Mouse (Mus musculus) lung, postnatal 36 days (tissue): ENCODE measurements at regions not wholly inside any gene's neighbourhood (a gene's known extent, or its start where the extent isn't known, plus 50 kb on each side); places are given as distances from the start of the nearest gene placed in this dataset.

Source experiments
- DNase-seq: peaks from one replicate; pipeline ENCODE4 v3.0.0; 2022; ENCODE audit warnings: mixed read lengths

DNA sequence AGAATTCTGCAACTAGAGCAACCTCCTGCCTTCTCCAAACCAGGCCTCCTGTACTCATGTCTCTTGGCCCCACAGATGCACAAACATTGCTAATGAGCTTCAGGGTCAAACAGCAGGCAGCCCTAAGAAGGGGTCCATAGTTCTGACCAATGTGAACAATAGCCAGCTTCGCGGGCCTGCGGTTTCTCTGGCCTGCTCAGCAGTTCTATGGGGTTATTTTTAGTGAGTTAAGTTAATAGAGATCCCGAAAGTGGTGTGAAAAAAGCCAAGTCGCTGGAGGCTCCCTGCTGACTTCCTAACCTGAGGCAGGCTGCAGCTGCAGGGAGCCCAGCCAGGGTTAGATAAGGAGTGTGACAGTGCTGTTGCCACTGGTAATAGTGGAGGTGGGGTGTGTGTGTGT lies 106.6 kb downstream of the Pdcd6ip start:
- no peak for DNase-seq

DNA sequence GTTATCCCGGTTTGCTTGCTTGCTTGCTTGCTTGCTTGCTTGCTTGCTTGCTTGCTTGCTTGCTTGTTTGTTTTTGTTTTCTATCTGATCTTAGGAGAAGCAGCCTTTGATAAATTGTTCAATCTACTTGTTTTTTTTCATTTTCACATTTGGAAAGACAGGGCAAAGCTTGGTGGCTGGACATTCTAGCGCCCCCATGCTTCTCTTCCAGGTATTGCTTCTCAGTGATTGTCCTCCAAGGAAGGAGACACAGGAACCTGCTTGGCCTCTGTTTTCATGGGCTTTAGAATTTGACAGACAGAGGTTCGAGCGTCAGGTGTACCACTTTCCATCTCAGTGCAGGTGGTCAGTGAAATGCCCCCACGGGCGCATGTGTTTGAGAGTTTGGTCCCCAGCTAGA lies 120.8 kb downstream of the Pdcd6ip start:
- no peak for DNase-seq

DNA sequence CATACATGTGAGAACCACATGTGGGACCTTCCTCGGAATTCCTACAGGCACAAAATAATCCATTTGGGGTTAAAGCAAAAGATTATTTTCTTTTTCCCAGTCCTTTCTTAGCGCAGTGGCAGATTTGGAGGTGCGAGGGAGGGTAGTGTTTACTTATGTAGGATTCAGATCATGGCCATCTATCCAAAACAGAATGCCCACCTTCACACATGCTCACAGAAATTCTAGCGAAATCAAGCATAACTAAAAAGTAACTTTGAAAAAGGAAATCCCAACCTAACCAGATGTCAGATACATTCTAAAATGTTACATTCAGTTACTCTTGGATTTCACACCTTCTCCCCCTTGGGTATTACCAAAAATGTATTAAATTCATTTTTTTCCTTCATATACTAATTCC lies 121.6 kb downstream of the Pdcd6ip start:
- no peak for DNase-seq

DNA sequence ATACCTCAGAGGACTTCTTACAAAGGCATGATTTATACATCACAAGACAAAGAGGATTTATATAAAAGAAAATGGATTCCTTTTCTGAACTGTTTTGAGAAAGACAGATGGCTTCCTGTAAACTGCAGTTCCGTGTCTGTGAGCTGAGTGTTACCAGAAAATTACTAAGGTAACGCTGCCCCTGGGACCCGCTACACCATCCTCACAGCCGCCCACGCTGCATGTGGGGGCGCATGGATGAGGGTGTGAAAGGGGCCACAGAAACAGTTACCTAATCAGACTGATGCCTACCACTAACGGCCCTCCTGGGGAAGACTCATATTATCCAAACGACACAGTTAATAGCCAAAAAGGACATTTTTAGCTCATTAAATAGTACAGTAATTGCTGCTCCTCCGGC lies 129.8 kb downstream of the Pdcd6ip start:
- no peak for DNase-seq

DNA sequence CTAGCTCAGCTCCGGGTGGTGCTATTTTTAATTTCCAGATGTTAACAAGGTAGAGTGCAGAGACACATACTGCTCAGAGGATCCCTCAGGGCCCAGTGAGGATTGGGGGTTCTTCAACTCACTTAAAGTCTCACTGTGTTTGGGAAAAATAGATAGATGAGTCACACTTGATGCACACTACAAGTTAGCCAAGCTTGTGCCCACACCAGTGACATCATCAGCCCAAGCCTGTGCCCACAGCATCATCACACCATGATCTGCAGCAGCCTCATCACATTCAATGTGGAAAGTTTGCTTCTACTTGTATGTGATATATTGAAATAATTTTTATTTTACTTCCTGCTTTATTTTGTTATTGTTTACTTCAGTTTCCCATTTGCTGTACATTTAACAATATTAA lies 139.2 kb downstream of the Pdcd6ip start:
- DNase-seq: no peak

DNA sequence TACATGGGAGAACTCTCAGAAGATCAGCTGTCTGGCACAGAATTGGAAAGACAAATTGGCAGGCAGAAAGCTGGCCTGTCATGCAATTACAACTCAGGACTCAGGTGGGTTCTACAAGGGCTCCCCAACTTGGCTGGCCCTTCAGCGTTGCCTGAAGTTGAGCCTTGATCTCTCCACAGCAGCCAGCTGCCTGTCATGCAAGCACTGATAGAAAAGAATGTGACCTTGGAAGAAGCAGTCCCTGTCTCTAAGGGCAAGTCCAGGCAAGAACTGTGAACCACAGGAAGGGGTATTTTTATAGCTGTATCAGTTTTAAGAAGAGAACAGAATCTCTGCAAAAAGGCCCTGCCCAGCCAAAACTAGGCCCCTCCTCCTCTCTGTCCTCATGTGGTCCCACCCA lies 140.4 kb downstream of the Pdcd6ip start:
- no peak for DNase-seq

DNA sequence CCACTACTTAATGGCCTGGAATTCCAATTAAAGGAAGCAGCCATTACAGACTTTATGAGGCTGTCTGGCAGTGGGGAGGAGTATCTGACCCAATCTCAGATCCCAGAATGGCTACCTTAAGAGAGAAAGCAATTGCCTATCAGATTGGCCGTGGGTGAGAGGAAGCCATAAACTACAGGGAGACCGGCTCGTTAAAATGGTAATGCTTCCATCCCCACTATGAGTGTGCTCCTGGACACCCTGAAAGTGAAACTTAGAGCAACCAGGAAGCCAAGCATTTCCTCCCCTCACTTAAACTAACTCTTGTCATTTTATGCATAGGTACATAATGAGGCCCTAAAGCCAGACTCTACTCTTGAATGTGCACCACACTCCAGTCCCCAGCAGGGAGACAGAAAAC lies 141.4 kb downstream of the Pdcd6ip start:
- no peak for DNase-seq

DNA sequence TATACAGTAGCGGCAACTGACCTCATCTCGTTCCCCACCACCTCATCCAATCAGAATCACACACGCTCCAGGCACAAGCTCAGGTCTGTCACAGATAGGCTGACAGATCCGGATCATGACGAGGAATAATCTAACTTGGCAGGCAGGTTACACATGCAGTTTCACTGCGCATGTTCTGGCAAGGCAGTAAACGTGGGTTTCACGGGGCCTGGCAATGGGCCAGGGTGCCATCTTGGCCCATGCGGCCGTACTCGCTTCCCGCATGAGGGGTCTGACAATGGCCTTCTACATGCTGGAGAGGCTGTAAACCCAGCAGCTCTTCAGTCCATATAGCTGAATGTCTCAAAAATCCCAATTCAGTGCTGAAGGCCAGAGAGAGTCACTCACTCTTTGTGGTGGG lies 154.1 kb downstream of the Pdcd6ip start:
- DNase-seq: no peak

DNA sequence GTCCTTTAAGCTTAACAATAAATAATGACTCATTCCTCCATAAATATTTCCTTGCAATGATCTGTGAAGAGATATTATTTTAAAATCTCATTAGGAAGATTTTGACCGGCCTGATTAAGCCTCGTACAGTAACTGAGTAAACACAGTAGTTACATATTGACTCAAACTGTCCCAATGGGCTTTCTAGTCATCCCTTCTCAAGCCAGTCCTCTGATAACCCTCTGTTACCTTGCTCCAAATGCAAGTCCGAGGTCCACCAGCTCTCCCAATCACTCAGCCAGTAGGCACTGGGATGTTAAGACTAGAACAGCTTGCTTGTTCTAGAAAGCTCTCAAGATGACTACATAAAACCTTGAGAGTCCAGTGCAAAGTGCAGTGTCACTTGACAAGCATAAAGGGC lies 160.6 kb downstream of the Pdcd6ip start:
- no peak for DNase-seq

DNA sequence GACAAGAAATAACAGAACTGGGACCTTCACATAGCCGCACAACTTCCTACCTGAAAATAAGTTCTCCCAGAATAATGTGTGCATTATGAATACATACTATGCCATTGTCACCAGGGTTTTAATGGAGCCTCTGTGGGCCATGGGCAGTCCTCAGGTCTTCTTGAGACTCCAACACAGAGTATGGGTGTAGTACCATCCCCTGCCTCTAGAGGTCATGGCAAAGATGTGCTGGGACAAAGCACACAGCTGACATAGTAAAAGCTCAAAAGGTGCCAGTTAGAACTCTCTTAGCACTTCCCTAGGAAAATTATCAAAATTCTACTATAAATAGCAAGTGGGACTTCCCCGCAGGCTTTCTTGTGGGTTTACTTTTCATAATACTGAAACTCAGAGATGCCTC lies 179.5 kb downstream of the Pdcd6ip start:
- DNase-seq: peak; percentile 43

DNA sequence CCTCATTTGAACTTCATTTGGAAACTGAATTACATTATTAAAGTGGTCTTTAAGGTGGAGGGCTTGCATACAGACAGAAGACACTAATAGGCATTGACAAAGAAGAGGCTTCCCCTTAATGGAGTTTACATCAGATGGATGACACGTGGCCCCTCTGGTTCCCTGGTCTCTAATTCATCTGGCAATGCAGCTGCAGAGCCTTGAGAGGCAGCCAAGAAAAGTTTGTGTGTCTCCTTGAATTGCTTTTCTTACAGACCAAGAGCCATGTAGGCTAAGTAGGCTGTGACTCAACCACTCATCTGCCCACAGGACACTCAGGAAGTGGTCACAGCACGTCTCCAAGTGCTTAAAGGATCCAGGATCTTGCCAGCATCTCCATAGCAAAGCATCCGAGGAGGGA lies 183.8 kb downstream of the Pdcd6ip start:
- no peak for DNase-seq

DNA sequence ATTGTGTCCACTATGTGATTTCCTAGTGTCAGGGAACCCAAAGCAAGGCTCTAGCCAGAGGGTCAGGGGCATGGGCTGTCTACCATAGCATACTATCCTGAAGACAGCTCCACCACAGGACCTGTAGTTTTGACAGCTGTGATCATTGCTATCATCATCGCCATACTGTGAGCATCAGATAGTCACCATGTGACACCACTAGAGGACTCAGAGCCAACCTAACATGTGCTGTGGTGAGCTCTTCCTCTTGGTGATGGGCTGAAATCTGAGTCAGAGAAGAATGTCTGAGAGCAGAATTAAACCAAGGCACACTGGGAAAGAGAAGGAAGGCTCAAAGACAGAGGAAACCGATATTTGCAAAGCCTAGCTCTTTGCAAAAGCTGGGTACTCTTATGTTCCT lies 184.9 kb downstream of the Pdcd6ip start:
- no peak for DNase-seq

DNA sequence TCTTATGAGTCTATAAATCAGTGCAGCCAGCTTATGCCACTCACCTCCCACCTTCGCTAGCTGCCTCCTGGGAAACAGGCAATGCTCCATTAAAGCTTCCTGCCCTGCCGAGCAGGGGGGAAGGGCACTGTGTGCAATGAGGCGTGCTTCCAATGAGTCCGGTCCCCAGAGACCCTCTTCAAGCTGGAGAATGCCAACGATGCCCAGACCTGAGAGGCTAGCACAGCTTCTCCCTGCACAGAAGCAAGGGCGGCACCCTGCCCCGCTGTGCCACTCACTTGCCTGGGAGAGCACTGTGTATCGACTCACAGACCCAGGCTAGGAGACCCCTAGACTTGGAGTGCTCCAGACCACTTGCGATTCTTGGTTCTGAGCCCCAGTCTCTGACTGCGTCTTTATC lies 188.3 kb downstream of the Pdcd6ip start:
- no peak for DNase-seq

DNA sequence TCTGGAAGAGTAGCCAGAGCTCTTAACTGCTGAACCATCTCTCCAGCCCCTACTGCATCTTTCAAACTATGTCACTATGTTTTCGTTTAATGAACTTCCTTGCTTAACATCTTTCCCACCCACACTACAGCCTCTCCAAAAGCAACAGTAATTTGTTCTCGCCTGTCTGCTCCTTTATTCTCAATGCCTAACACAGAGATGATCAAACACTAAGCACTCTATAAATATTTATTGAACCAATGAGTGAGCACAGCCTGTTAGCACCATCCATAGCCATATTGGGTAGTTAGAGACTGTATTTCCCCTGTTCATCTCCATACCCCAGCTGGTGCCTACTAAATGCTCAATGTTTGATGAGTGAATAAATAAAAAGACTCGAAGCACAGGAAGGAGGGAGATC lies 189.6 kb downstream of the Pdcd6ip start:
- DNase-seq: no peak

DNA sequence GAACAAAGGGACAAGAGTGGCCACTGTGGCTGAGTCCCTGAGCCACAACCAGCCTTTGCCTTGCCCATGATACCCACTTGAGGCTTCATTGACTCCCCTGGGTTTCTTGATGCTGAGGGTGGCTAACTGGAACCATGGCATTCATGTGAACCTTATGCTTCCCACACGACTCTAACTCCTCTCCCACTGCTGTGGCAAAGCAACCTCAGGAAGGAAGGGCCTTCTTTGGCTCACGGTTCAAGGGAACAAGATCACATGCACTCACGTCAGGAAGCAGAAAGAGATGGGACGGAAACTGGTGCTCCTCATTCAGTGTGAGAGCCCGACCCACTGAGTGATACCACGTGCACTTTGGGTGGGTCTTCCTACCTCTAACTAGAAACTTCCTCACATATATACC lies 190.3 kb downstream of the Pdcd6ip start:
- DNase-seq: no peak

DNA sequence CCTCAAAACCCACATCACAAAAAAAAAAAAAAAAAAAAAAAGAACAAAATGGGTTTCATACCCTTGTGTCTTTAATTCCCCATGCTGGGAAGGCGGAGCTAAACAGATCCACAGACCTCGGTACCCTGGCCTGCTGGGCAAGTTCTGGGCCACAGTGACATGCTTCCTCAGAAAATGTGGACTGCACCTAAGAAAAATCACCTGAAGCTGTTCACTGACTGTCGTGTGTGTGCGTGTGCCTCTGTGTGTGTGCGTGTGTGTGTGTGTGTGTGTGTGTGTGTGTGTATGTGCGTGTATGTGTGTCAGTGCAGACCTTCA lies 192.4 kb downstream of the Pdcd6ip start:
- DNase-seq: no peak

DNA sequence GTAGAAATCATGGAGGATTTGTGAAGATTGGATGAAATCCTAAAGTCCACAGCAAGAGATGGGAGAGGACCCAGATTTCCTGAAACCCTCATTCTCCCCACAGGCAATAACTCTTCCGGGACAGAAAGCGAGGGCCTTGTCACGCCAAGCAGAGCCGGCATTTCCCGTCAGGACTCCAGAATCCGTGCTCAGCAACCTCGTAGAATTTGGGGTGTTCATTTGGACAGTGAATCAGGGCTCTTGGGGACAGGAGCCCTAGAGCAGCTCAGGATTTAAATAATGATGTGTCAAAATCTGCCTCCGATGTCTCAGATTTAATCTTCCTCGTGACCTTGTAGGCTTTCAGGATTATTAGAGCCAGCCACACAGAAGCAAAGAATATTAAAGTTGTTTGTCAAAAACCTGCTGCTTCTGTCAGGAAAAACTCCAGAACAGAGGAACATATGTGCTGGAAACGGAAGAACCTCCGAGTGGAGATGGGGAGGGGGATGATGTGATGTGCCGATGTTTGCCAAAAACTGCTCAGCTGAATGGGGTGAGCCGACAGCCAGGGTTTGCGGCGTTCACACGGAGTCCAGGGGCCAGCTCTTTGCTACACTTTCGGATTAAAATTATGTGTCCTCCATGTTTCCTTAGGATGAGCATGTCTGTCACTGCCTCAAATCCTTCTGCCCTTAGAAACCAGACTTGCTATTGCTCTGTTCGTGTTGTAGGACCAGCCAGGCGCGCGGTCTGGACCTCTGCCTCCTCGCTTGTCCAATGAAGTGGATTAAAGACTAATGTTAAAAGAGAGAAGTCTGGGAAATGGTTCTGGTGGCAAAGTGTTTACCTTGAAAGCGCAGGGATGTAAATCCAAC lies 193.0 kb downstream of the Pdcd6ip start:
- DNase-seq: no peak

DNA sequence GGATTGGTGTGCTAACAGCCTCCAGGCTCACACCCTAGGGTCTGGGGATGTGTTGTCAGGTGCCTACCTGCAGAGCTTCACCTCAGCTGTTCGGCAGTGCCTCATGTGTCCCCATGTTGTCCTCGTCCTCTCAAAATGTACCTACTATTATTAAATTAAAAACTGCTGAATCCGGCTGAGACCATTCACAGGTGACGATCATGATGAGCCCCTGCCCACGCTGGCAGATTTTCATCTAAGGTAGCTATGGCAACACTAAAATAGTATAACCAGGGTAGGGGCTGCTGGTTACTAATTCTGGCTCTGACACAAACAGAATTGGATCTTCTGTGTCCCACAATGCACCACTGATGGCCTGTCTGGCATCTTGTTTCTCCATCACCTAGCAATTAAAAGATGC lies 196.8 kb downstream of the Pdcd6ip start:
- no peak for DNase-seq

DNA sequence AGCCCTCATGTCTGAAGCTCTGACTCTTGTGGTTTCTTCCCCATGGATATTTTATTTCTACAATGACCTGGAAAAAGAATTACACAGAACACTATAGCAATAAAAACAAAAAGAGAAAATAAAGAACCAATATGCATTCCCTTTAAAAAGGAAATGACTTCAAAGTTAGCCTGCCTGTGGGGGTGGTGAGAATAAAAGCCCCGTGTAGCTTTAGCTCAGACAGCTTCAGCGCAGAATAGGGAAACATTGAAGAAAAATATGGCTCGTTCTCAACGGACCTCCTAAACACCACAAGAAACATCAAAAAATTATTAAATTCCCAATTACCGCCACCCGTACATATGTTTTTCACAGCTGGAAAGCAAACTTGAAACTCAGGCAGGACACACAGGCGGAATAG lies 198.7 kb downstream of the Pdcd6ip start:
- no peak for DNase-seq

DNA sequence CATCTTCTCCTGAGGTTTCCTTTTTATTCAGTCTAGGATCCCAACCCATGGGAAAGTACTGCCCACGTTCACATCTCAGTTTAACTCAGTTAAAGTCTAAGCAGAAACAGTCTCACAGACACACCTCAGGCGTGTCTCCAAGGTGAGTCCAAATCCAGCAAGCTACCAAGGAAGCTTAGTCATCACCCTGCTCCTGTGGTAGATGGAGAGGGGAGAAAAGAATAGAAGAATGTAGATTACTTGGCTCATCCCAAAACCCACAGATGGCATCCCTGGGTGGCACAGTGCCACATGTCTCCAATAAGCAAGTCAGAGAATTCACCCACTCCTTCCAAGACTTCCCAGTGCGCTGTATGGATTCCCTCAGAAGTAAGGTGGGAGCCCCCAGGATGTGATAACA lies 199.2 kb downstream of the Pdcd6ip start:
- no peak for DNase-seq

DNA sequence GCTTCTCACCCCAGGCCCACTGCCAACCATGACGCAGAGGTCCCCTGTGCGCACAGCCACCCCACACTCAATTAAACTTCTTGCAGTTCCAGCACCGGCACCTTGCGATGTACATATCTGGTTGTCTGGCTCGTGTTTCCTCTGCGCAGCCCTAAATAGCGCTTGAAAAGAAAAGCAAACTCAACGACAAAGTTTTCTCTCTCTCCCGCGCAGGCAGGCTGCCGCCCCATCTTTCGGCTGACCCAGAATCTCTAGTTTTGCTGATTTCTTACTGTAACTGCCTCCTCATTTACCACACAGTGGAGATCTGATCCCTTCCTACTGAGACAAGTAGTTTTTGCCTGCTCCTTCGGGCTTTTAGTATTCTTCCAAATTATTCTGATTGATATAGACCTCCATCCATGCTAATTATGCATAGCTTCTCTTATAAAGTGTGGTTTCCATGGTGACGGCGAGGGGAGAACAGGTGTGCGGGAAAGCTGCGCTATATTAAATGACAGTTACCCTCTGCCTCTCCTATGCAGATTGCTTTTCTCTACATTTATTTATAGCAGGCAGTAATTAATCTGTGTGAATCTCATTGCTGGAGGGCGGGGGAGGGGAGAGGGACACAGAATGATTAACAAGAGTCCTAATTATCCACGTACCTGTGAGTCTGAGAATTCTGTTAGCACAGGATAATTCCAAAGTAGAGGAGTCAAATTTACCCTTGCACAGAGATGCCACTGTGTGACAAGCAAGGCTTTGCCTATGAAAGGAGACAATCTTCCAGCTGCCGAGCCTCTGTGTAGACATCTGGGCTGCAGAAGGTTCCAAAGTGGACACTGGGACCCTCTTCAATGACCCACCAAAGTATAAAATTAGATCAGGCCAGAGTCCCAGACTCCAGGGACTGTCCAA lies 200.2 kb downstream of the Pdcd6ip start:
- no peak for DNase-seq

DNA sequence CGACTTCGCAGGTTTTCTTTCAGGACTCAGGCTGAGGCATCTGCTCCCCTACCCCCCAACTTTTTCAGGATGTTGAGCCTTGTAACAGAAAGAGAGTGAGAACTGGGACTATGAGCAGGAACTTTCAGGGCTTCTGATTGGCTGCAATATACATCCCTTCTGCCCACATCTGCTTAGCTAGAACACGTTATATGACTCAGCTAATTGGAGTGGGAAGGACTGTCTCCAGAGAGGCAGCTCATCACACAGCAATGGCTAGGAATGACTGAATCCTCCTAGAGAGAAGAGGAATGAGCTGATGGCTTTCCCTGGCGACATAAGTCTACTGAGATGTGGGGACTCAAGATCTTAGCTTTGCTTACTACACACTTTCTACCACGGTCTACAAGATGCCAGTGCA lies 208.8 kb downstream of the Pdcd6ip start:
- no peak for DNase-seq

DNA sequence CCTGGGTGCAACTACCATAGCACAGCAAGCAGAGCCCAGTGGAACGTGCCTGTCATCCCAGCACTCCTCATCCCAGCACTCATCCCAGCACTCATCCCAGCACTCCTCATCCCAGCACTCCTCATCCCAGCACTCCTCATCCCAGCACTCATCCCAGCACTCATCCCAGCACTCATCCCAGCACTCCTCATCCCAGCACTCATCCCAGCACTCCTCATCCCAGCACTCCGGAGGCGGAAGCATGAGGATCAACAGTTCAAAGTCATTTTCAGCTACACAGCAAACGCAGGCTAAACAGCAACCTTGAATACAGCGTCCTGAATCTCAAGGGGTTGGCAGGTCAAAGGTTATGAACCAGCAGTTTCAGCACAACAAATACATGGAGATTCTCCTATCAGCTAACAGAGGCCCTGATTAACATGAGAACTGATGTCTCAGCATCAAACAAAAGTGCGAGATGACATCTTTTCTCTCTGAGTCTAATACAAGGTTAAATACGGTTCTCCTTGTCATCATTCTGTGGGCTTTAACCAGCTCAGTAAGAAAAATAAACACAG lies 211.8 kb downstream of the Pdcd6ip start:
- no peak for DNase-seq

DNA sequence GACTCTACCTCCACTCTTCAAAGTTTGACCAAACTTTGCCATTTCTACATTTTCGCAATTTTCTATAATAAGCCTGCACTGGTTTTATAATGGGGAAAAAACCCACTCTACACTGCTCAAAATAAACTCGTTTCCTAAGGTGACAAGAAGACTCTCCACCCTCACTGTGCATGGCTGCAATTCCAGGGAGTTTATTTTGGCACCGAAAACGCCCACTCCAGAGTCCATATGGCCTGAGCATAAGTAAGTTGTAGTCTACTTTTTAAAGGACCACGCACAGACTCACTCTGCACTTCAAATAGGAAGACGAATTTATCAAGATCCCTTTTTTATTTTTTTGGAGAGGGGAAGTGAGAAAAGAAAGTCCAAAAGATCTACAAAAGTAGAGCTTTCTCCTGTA lies 219.4 kb downstream of the Pdcd6ip start:
- DNase-seq: no peak
